Mouse (Mus musculus) intestine, embryonic 16.5 days (tissue): ENCODE measurements around the gene Epo. TPM values are rescaled to one million over a fixed set of nuclear protein-coding genes. Genes with fewer than 3 reads are reported as not detected.

ENCODE experiments used
- ATAC-seq: fragments of 200-750 bp; cut with Nextera tagmentation; 2 replicates; pipeline ENCODE4 v1.8.0; 2017; ENCODE audit warnings: moderate TSS enrichment, moderate library complexity
- H3K27ac ChIP-seq: fragments of 300-500 bp; sonication (generic); 2 replicates; pipeline ENCODE4 v1.5.1; 2014; ENCODE audit warnings: mild to moderate bottlenecking, low read length
- H3K27me3 ChIP-seq: fragments of 300-500 bp; sonication (generic); replicated peaks from 2 replicates; pipeline ENCODE4 v1.6.1; 2014; ENCODE audit warnings: low read length, control low read depth, mixed read lengths; ENCODE audit not compliant: control insufficient read depth, insufficient read depth
- H3K36me3 ChIP-seq: fragments of 300-500 bp; sonication (generic); 2 replicates; pipeline ENCODE4 v1.6.1; 2014; ENCODE audit warnings: low read length, control low read depth; ENCODE audit not compliant: control insufficient read depth, insufficient read depth
- H3K4me1 ChIP-seq: fragments of 300-500 bp; sonication (generic); 2 replicates; pipeline ENCODE4 v1.6.1; 2014; ENCODE audit warnings: low read length, control low read depth, mixed read lengths; ENCODE audit not compliant: control insufficient read depth, insufficient read depth
- H3K4me2 ChIP-seq: fragments of 300-500 bp; sonication (generic); 2 replicates; pipeline ENCODE4 v1.6.1; 2014; ENCODE audit warnings: low read depth, low read length, control low read depth
- H3K4me3 ChIP-seq: fragments of 300-500 bp; sonication (generic); 2 replicates; pipeline ENCODE4 v1.5.1; 2014; ENCODE audit warnings: mild to moderate bottlenecking, low read length
- H3K9ac ChIP-seq: fragments of 300-500 bp; sonication (generic); 2 replicates; pipeline ENCODE4 v1.6.1; 2014; ENCODE audit warnings: low read depth, low read length
- H3K9me3 ChIP-seq: fragments of 300-500 bp; sonication (generic); 2 replicates; pipeline ENCODE4 v1.6.1; 2016; ENCODE audit warnings: low read length, control low read depth; ENCODE audit not compliant: control insufficient read depth
- WGBS: fragments of 180-500 bp; shearing (Covaris S2); extraction: QIAGEN DNeasy Blood & Tissue Kit; methylation state at CpG from one replicate; pipeline ENCODE4 v1.1.7; 2014; 5-methylcytosine and 5-hydroxymethylcytosine counted together
- polyA plus RNA-seq: library from polyadenylated mRNA; unstranded; fragments of >200 nt; fragmentation: Nextera tagmentation; extraction: Ambion mirVana; gene quantifications from 2 replicates; pipeline ENCODE4 v1.2.1, GENCODE M21; 2015

Epo gene
- polyA plus RNA-seq, 1 experiment from 2014 or later: 0.20 TPM

GRCm38 (mm10) chr5:137532131-137532807, 773 bp downstream of the Epo start:
- under 1% methylated on average over 19 of the region's 19 CpGs for WGBS
- Histone ChIP-seq H3K36me3 (peaks cover 24% of the 10 kb centered on the region), H3K4me1 (peaks cover 10% of the 10 kb centered on the region)

DNA sequence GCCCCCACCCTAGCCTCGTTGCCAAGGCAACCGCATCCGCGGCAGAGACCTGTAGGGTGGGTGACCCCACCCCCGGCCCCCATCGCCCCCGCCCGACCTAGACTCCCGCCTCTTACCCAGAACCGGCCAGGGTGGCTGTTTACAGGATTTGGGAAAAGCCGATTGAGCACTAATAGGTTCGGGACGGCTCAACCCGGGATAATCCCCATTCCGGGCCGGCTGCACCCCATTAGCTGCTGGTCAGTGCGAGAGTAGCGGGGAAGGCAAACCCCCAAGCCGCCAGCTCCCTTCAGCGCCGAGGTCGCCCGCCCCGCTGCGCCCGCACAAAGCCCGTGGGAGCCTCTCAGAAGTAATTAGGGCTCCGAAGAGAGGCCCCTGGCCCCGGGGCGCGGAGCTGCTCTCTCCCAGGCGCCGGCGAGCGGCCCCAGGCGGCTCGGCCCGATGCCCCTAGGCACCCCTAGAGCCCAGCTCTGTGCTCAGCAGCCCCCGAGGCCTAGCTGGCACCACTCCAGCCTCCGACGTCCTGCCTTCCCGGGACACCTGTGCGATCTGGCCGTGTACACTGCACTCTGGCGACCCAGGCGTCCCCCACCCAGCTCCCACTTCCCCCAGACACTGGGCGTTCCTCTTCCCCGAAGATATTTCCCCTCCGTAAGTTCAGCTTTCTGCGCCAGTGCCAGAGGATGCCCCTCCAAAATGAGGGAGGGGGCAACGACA, 1.5 kb downstream of the Epo start:
- Histone ChIP-seq H3K4me2 (peak overlapping the region; percentile 84), H3K9me3 (no peaks in the 10 kb centered on the region), H3K27ac (peak overlapping the region; percentile 94), H3K27me3 (no peaks in the 10 kb centered on the region), H3K4me3 (peak overlapping the region; percentile 87), H3K36me3 (peaks cover 27% of the 10 kb centered on the region), H3K4me1 (peaks cover 12% of the 10 kb centered on the region), H3K9ac (peak overlapping the region; percentile 94)
- peak; percentile 9 for ATAC-seq
- under 1% methylated on average over 51 of the region's 51 CpGs for WGBS

More at GRCm38 (mm10) chr5:137532131-137532807, 773 bp downstream of the Epo start:
- H3K9me3 ChIP-seq: no peaks in the 10 kb centered on the region
- H3K9ac ChIP-seq: peak overlapping the region; percentile 94
- no peaks in the 10 kb centered on the region for H3K27me3 ChIP-seq
- peak; percentile 3; the same call in 1 of the 2 replicates for ATAC-seq
- H3K4me3 ChIP-seq: peak overlapping the region; percentile 87
- H3K4me2 ChIP-seq: peak overlapping the region; percentile 84
- H3K27ac ChIP-seq: peak overlapping the region; percentile 94

DNA sequence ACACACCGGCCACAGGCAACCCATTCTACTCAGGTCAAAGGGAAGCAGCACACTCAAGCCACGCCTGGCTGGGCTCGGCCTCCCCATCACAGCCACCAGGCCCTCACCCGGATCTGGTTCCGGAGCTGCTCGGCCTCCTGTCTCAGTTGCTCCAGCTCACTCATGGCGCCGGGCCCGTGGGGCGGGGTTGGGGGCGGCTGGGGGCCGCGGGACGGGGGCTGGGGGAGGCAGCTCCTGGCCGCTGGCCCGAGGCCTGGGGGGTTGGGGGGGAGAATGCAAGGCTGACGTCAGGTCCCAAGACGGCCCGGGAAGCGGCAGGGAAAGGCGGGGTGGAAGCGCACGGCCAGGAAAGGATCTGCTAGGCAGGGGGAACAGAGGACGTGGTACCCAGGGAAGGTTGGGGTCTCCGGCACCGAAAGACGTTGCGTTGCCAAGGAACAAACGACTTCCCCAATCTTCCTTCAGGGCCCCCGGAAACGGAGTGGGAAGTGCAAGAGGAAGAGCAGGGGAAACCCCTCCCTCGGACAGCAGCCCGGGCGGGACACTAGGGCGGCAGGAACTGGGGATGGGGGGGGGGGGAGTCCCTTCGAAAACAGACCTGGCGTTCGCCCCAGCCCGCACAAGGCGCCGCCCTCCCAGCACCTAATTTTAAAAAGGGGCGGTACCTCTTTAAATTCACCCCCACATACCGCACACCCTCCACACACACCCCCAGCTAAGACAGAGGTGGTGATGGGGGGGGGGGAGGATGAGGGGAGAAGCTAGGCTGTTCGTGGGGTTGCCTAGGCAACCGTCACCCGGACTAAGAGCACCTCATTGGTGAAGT, 2.2 kb downstream of the Epo start:
- Histone ChIP-seq H3K9ac (peak overlapping the region; percentile 94), H3K27me3 (no peaks in the 10 kb centered on the region), H3K36me3 (peaks cover 32% of the 10 kb centered on the region), H3K4me2 (peak overlapping the region; percentile 84), H3K4me3 (peak overlapping the region; percentile 87), H3K4me1 (peaks cover 18% of the 10 kb centered on the region), H3K9me3 (no peaks in the 10 kb centered on the region), H3K27ac (peak overlapping the region; percentile 94)
- ATAC-seq: peak; percentile 16
- WGBS: under 1% methylated on average over 45 of the region's 46 CpGs

DNA sequence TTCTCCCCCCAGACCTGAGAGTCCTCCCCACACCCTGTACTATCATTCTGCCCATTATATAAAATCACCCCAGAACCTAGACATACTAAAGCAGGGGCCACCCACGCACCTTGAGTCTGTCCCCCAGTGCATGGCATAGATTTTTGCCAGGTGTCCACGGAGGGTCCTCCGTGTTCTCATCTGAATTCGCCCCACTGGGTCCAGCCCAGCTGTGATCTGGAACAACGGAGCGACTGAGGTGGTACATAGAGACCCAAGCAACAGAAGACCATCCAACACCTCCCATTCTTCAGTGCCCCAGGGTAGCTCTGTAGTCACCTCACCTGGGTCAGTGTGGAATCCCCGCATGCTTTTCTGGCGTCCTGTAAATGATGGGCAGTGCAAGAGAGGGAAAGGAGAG, 3.0 kb downstream of the Epo start:
- Histone ChIP-seq H3K36me3 (peaks cover 32% of the 10 kb centered on the region), H3K27ac (peak overlapping the region; percentile 94; the same call in 1 of the 2 replicates), H3K4me2 (peak overlapping the region; percentile 84), H3K27me3 (no peaks in the 10 kb centered on the region), H3K4me3 (peak overlapping the region; percentile 87), H3K4me1 (peaks cover 18% of the 10 kb centered on the region), H3K9ac (peak overlapping the region; percentile 94; the same call in 1 of the 2 replicates), H3K9me3 (no peaks in the 10 kb centered on the region)
- WGBS: 75% methylated on average over 8 of the region's 8 CpGs
- no peak for ATAC-seq

DNA sequence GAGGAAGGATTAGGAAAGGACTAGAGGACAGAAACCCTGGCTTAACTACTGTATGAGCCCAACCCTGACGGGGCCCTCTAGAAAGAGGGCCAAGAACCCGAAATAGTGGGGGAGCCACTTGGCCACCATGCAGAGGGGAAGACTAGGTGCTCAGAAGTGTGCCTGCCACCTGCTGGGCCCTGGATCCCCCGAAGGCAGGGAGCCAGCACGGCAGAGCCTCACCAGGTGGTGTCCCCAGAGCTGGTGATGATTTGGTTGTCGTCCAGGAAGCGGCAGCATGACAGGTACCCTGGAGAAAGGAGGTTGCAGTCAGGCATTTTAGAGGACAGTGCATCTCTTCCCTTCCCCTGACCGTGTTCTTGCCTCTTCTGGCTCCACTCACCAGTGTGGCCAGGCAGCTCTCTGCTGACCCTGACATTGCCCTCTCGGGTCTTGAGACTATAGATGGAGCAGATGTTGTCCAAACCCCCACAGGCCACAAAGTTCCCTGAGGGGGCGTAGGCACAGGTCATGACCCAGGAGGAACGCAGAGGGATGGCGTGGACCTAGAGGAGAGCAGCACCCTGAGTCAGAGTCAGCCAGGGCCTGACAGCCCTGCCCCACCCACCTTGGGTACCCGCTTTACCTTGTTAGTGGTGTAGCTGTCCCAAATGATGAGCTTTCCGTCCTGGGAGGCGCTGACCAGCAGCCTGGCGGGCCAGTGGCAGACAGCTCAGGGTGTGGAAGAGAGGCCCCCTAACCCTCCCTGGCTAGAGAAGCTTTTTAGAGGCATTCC, 3.6 kb downstream of the Epo start:
- 71% methylated on average over 15 of the region's 15 CpGs for WGBS
- Histone ChIP-seq H3K27ac (no peak overlapping the region), H3K9ac (no peak overlapping the region), H3K36me3 (peaks cover 37% of the 10 kb centered on the region), H3K4me3 (no peak overlapping the region), H3K4me1 (peaks cover 18% of the 10 kb centered on the region), H3K27me3 (no peaks in the 10 kb centered on the region), H3K4me2 (no peak overlapping the region), H3K9me3 (no peaks in the 10 kb centered on the region)
- ATAC-seq: no peak

GRCm38 (mm10) chr5:137528247-137528968, 4.6 kb downstream of the Epo start:
- ATAC-seq: no peak
- Histone ChIP-seq H3K27ac (no peak overlapping the region), H3K36me3 (peaks cover 45% of the 10 kb centered on the region), H3K27me3 (no peaks in the 10 kb centered on the region), H3K4me1 (peaks cover 15% of the 10 kb centered on the region), H3K4me3 (no peak overlapping the region), H3K9ac (no peak overlapping the region), H3K9me3 (no peaks in the 10 kb centered on the region), H3K4me2 (no peak overlapping the region)
- WGBS: 84% methylated on average over 22 of the region's 22 CpGs

DNA sequence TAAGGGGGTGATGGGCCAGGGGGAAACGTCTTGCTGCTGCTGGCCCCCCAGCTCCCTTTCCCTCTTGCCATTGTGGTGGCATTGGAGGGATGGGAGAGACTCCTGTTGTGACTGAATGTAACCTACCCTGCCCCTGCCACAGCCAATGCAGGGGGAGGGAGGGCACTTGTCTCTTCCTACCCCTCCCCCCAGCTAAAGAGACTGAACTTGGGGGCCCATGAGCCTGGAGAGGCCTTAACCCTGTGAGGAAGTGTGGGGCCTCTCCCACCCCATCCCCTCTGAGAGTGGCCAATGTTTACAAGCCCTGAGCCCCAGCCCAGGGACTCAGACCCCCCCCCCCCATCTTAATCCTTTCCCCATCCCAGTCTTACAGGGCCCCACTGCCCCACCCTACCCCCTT, 5.6 kb downstream of the Epo start:
- Histone ChIP-seq H3K36me3 (peaks cover 51% of the 10 kb centered on the region), H3K4me2 (no peak overlapping the region), H3K9me3 (no peaks in the 10 kb centered on the region), H3K9ac (no peak overlapping the region), H3K27ac (no peak overlapping the region), H3K4me1 (peaks cover 15% of the 10 kb centered on the region), H3K27me3 (no peaks in the 10 kb centered on the region), H3K4me3 (no peak overlapping the region)
- 59% methylated on average over 1 of the region's 1 CpGs for WGBS
- ATAC-seq: no peak

DNA sequence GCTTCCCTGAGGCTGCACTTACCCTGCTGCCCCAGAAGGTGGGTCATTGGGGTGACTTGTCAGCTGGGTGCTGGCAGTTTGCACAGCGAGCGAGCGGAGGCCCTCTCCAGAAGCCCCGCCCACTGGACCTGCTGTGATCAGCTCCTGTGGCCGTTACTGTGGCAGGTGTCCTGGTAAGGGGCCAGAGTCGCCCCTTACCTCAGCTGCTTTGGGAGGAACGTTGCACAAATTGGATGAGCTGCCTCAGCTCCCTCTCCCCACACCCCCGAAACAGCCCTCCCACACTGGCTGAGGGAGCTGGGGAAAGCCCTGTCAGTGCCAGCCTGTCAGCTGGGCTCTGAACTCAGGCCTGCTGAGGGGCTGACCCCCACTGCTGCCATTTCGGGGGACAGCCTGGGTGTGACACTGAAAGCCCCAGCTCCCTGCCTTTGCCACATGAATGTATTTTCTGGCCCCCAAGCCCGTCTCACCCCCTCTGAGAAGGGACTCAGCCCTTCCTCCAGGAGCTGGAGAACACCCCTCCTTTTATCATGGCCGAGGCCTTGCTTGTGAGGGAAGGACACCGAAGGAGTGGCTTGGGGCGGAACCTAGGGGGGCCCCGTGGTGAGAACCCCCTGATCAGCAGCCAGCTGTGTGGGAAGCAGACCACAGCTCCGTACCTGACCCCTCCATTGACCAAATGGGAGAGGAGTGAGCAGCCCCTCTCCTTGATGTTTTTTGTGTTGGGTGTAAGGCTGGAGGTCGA, 6.7 kb downstream of the Epo start:
- Histone ChIP-seq H3K27ac (0 out of 2 replicates have a peak overlapping the region, but pooled peaks have one; percentile 21), H3K4me1 (peaks cover 15% of the 10 kb centered on the region), H3K4me2 (no peak overlapping the region), H3K36me3 (peaks cover 56% of the 10 kb centered on the region), H3K9ac (0 out of 2 replicates have a peak overlapping the region, but pooled peaks have one; percentile 13), H3K9me3 (no peaks in the 10 kb centered on the region), H3K4me3 (no peak overlapping the region), H3K27me3 (no peaks in the 10 kb centered on the region)
- 0 out of 2 replicates have a peak, but pooled peaks have one; percentile 16 for ATAC-seq
- 40% methylated on average over 16 of the region's 16 CpGs for WGBS
